Mouse (Mus musculus) liver, embryonic 11.5 days (tissue): ENCODE results near the gene Dlec1. TPM values are rescaled to one million over a fixed set of nuclear protein-coding genes. Genes with fewer than 3 reads are reported as not detected.

ENCODE experiments used
- ATAC-seq: fragments of 200-750 bp; cut with Nextera tagmentation; replicated peaks from 2 replicates; pipeline ENCODE4 v1.8.0; 2017; ENCODE audit warnings: moderate number of reproducible peaks, mild to moderate bottlenecking, moderate TSS enrichment, moderate library complexity; ENCODE audit not compliant: low FRiP score
- DNase-seq: peaks from one replicate; pipeline ENCODE4 v3.0.0-alpha.2; 2017; ENCODE audit warnings: low spot score
- H3K27ac ChIP-seq: fragments of 300-500 bp; sonication (generic); 2 replicates; pipeline ENCODE4 v1.5.1; 2014; ENCODE audit warnings: mild to moderate bottlenecking, low read depth, low read length, control low read depth
- H3K27me3 ChIP-seq: fragments of 300-500 bp; sonication (generic); replicated peaks from 2 replicates; pipeline ENCODE4 v1.6.1; 2014; ENCODE audit warnings: low read length, mixed read lengths; ENCODE audit not compliant: control insufficient read depth, insufficient read depth
- H3K36me3 ChIP-seq: fragments of 300-500 bp; sonication (generic); 2 replicates; pipeline ENCODE4 v1.6.1; 2014; ENCODE audit warnings: mild to moderate bottlenecking, low read length, moderate library complexity, mixed read lengths; ENCODE audit not compliant: control insufficient read depth, insufficient read depth
- H3K4me1 ChIP-seq: fragments of 300-500 bp; sonication (generic); replicated peaks from 2 replicates; pipeline ENCODE4 v1.6.1; 2014; ENCODE audit warnings: low read length, mixed read lengths; ENCODE audit not compliant: control insufficient read depth, insufficient read depth
- H3K4me2 ChIP-seq: fragments of 300-500 bp; sonication (generic); 2 replicates; pipeline ENCODE4 v1.6.1; 2014; ENCODE audit warnings: mild to moderate bottlenecking, control low read depth, moderate library complexity
- H3K4me3 ChIP-seq: fragments of 300-500 bp; sonication (generic); 2 replicates; pipeline ENCODE4 v1.5.1; 2014; ENCODE audit warnings: low read depth, low read length, control low read depth
- H3K9ac ChIP-seq: fragments of 300-500 bp; sonication (generic); 2 replicates; pipeline ENCODE4 v1.6.1; 2014; ENCODE audit warnings: low read depth, low read length, control low read depth
- H3K9me3 ChIP-seq: fragments of 300-500 bp; sonication (generic); 2 replicates; pipeline ENCODE4 v1.6.1; 2016; ENCODE audit warnings: low read length, inconsistent platforms, mixed read lengths; ENCODE audit not compliant: control insufficient read depth
- WGBS: fragments of 180-500 bp; shearing (Covaris S2); extraction: QIAGEN DNeasy Blood & Tissue Kit; methylation state at CpG from one replicate; pipeline ENCODE4 v1.1.7; 2014; 5-methylcytosine and 5-hydroxymethylcytosine counted together
- polyA plus RNA-seq: library from polyadenylated mRNA; unstranded; fragments of >200 nt; fragmentation: Nextera tagmentation; extraction: Ambion mirVana; gene quantifications from 2 replicates; pipeline ENCODE4 v1.2.1, GENCODE M21; 2014

Dlec1 gene
- polyA plus RNA-seq, 1 experiment from 2014 or later, result 0.34 TPM

GRCm38 (mm10) chr9:119083966-119084365 lies 18.3 kb upstream of the Dlec1 start:
- no peaks in the 10 kb centered on the region for H3K27me3 ChIP-seq
- 64% methylated on average over 10 of the region's 10 CpGs for WGBS
- no peaks in the 10 kb centered on the region for H3K36me3 ChIP-seq
- H3K9ac ChIP-seq, result no peak overlapping the region
- H3K4me2 ChIP-seq, result no peak overlapping the region
- H3K9me3 ChIP-seq, result no peaks in the 10 kb centered on the region
- ATAC-seq, result no peak
- DNase-seq, result no peak
- H3K27ac ChIP-seq, result no peak overlapping the region
- H3K4me1 ChIP-seq, result peaks cover 9% of the 10 kb centered on the region
- no peak overlapping the region for H3K4me3 ChIP-seq

DNA sequence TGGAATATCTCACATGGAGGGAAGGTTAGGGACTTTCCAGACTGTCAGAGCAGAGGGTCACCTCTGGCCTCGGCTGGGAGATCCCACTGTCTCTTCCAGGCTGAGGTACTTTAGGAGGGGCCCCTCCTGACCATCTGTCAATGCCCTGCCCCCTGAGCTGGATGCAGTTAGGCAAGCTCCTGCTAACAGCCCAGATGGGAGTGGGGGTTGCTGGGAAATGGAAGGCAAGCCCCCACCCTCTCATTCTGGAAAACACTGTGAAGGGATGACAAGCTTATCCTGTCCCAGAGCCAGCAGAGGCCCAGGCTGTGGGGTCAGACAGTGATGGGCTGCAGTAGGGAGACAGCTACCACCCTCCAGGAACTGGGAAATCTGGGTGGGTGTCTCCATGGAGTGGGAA lies 15.8 kb upstream of the Dlec1 start:
- ATAC-seq (no peak), DNase-seq (no peak)
- H3K9me3 ChIP-seq, result no peaks in the 10 kb centered on the region
- H3K36me3 ChIP-seq, result no peaks in the 10 kb centered on the region
- no peak overlapping the region for H3K4me2 ChIP-seq
- peaks cover 7% of the 10 kb centered on the region for H3K27me3 ChIP-seq
- H3K9ac ChIP-seq, result no peak overlapping the region
- H3K27ac ChIP-seq, result no peak overlapping the region
- H3K4me1 ChIP-seq, result peaks cover 9% of the 10 kb centered on the region
- H3K4me3 ChIP-seq, result no peak overlapping the region
- 31% methylated on average over 1 of the region's 1 CpGs for WGBS

- no peak overlapping the region for H3K27ac ChIP-seq
- H3K4me1 ChIP-seq, result peaks cover 9% of the 10 kb centered on the region
- H3K9me3 ChIP-seq, result no peaks in the 10 kb centered on the region
- no peak overlapping the region for H3K4me3 ChIP-seq
- H3K27me3 ChIP-seq, result peaks cover 16% of the 10 kb centered on the region
- DNase-seq, result no peak
- no peak; the same call in 1 of the 2 replicates for ATAC-seq
- no peak overlapping the region for H3K9ac ChIP-seq
- H3K36me3 ChIP-seq, result no peaks in the 10 kb centered on the region
- WGBS, result 75% methylated on average over 5 of the region's 5 CpGs
- peak overlapping the region; percentile 73; the same call in 1 of the 2 replicates for H3K4me2 ChIP-seq
These were observed 15.0 kb upstream of the Dlec1 start for GRCm38 (mm10) chr9:119087309-119087708.

GRCm38 (mm10) chr9:119088148-119088801 lies 14.0 kb upstream of the Dlec1 start:
- Histone ChIP-seq H3K27ac (no peak overlapping the region; the same call in 1 of the 2 replicates), H3K4me1 (peaks cover 5% of the 10 kb centered on the region), H3K9ac (0 out of 2 replicates have a peak overlapping the region, but pooled peaks have one; percentile 25), H3K9me3 (no peaks in the 10 kb centered on the region), H3K4me3 (peak overlapping the region; percentile 46), H3K36me3 (no peaks in the 10 kb centered on the region), H3K27me3 (peaks cover 26% of the 10 kb centered on the region), H3K4me2 (peak overlapping the region; percentile 73)
- peak; percentile 78 for ATAC-seq
- 1% methylated on average over 24 of the region's 24 CpGs for WGBS
- peak; percentile 88 for DNase-seq

DNA sequence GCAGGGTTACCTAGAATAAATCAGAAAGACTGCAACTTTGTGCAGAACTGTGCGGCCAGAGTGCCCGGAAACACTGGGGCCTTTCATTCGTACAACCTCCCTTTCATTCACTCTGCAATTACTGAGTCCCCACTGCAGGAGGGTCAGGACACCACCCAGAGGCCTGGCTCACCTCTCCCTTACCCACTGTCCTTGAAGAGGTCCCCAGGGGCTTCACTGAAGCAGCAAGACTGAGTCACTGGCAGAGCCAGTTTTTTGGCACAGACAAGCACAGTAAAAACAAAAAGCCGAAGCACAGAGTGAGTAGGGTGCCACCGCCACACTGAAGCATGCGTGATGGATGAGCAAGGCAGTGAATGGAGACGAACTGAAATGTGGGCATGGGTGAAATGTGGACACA lies 12.8 kb upstream of the Dlec1 start:
- no peak overlapping the region for H3K27ac ChIP-seq
- H3K27me3 ChIP-seq, result peaks cover 37% of the 10 kb centered on the region
- H3K36me3 ChIP-seq, result no peaks in the 10 kb centered on the region
- no peak overlapping the region for H3K4me2 ChIP-seq
- H3K4me3 ChIP-seq, result no peak overlapping the region
- no peaks in the 10 kb centered on the region for H3K9me3 ChIP-seq
- 84% methylated on average over 7 of the region's 7 CpGs for WGBS
- peaks cover 5% of the 10 kb centered on the region for H3K4me1 ChIP-seq
- no peak for ATAC-seq
- no peak overlapping the region for H3K9ac ChIP-seq
- DNase-seq, result no peak

DNA sequence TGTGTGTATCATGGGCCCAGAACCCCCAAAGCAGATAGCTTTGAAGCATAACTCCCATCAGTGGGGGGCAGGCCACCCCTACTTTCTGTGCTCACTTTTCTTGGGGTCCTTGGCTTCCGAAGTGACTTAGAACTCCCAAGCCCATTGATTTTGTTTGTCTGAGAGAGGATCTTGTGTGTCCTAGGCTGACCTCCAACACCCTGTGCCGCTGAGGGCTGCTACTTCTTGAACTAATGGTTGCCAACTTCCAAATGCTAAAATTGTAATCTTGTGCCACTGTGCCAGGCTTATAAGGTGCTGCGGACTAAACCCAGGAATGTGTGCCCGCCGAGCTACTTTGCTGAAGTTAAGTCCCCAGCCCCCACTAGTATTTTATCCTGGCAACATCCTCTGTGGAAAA lies 11.8 kb upstream of the Dlec1 start:
- Histone ChIP-seq H3K27ac (no peak overlapping the region), H3K36me3 (no peaks in the 10 kb centered on the region), H3K9me3 (no peaks in the 10 kb centered on the region), H3K4me2 (no peak overlapping the region), H3K9ac (no peak overlapping the region), H3K27me3 (peaks cover 46% of the 10 kb centered on the region), H3K4me1 (peaks cover 5% of the 10 kb centered on the region), H3K4me3 (no peak overlapping the region)
- ATAC-seq (no peak), DNase-seq (no peak)
- 90% methylated on average over 5 of the region's 5 CpGs for WGBS

- Histone ChIP-seq H3K4me3 (no peak overlapping the region), H3K4me2 (no peak overlapping the region), H3K9me3 (no peaks in the 10 kb centered on the region), H3K27me3 (peaks cover 52% of the 10 kb centered on the region), H3K4me1 (peaks cover 5% of the 10 kb centered on the region), H3K27ac (no peak overlapping the region), H3K36me3 (no peaks in the 10 kb centered on the region), H3K9ac (no peak overlapping the region)
- no peak for DNase-seq
- ATAC-seq, result no peak
- WGBS, result 64% methylated on average over 12 of the region's 12 CpGs
These were observed 10.5 kb upstream of the Dlec1 start for GRCm38 (mm10) chr9:119091581-119092310.

GRCm38 (mm10) chr9:119092473-119093418 lies 9.5 kb upstream of the Dlec1 start:
- Histone ChIP-seq H3K9me3 (no peaks in the 10 kb centered on the region), H3K27ac (no peak overlapping the region), H3K9ac (no peak overlapping the region; the same call in 1 of the 2 replicates), H3K4me2 (peak overlapping the region; percentile 60), H3K27me3 (peaks cover 52% of the 10 kb centered on the region), H3K4me3 (peak overlapping the region; percentile 39), H3K36me3 (no peaks in the 10 kb centered on the region), H3K4me1 (peaks cover 3% of the 10 kb centered on the region)
- WGBS, result 4% methylated on average over 45 of the region's 45 CpGs
- ATAC-seq, result no peak
- no peak for DNase-seq
